Mouse (Mus musculus) hindbrain, embryonic 13.5 days (tissue): Measurements from ENCODE around the gene Aox1. TPM values are rescaled to one million over a fixed set of nuclear protein-coding genes. Genes with fewer than 3 reads are reported as not detected.

ENCODE experiments used
- ATAC-seq: fragments of 200-750 bp; cut with Nextera tagmentation; 2 replicates; pipeline ENCODE4 v1.8.0; 2017; ENCODE audit warnings: moderate TSS enrichment; ENCODE audit not compliant: low FRiP score
- H3K27ac ChIP-seq: fragments of 300-500 bp; sonication (generic); 2 replicates; pipeline ENCODE4 v1.5.1; 2015; ENCODE audit warnings: inconsistent platforms, mild to moderate bottlenecking, moderate library complexity
- H3K27me3 ChIP-seq: fragments of 300-500 bp; sonication (generic); 2 replicates; pipeline ENCODE4 v1.6.1; 2015; ENCODE audit warnings: mild to moderate bottlenecking, inconsistent platforms
- H3K36me3 ChIP-seq: fragments of 300-500 bp; sonication (generic); 2 replicates; pipeline ENCODE4 v1.6.1; 2015; ENCODE audit warnings: mild to moderate bottlenecking, inconsistent platforms
- H3K4me1 ChIP-seq: fragments of 300-500 bp; sonication (generic); replicated peaks from 2 replicates; pipeline ENCODE4 v1.6.1; 2015; ENCODE audit warnings: inconsistent platforms
- H3K4me2 ChIP-seq: fragments of 300-500 bp; sonication (generic); 2 replicates; pipeline ENCODE4 v1.6.1; 2015; ENCODE audit warnings: inconsistent platforms, mild to moderate bottlenecking, moderate library complexity
- H3K4me3 ChIP-seq: fragments of 300-500 bp; sonication (generic); 2 replicates; pipeline ENCODE4 v1.5.1; 2015; ENCODE audit warnings: mild to moderate bottlenecking, inconsistent platforms
- H3K9ac ChIP-seq: fragments of 300-500 bp; sonication (generic); 2 replicates; pipeline ENCODE4 v1.6.1; 2015; ENCODE audit warnings: mild to moderate bottlenecking, inconsistent platforms
- H3K9me3 ChIP-seq: fragments of 300-500 bp; sonication (generic); 2 replicates; pipeline ENCODE4 v1.6.1; 2016; ENCODE audit warnings: inconsistent platforms
- WGBS: fragments of 180-500 bp; shearing (Covaris S2); methylation state at CpG from one replicate; pipeline ENCODE4 v1.1.7; 2015; 5-methylcytosine and 5-hydroxymethylcytosine counted together
- polyA plus RNA-seq: library from polyadenylated mRNA; unstranded; fragments of >200 nt; fragmentation: Nextera tagmentation; extraction: Ambion mirVana; gene quantifications from 2 replicates; pipeline ENCODE4 v1.2.1, GENCODE M21; 2015

Aox1 gene
- polyA plus RNA-seq, 1 experiment from 2014 or later, result 0.29 TPM

GRCm38 (mm10) chr1:58045076-58045475 is 15.3 kb downstream of the Aox1 start:
- peaks cover 8% of the 10 kb centered on the region for H3K4me1 ChIP-seq
- H3K36me3 ChIP-seq, result no peaks in the 10 kb centered on the region
- H3K4me3 ChIP-seq, result no peak overlapping the region
- H3K4me2 ChIP-seq, result no peak overlapping the region
- ATAC-seq, result no peak
- no peak overlapping the region for H3K27ac ChIP-seq
- no peaks in the 10 kb centered on the region for H3K9me3 ChIP-seq
- H3K9ac ChIP-seq, result no peak overlapping the region
- 75% methylated on average over 3 of the region's 3 CpGs for WGBS
- H3K27me3 ChIP-seq, result no peaks in the 10 kb centered on the region

GRCm38 (mm10) chr1:58045546-58045945 is 15.8 kb downstream of the Aox1 start:
- Histone ChIP-seq H3K4me1 (peaks cover 8% of the 10 kb centered on the region), H3K27me3 (no peaks in the 10 kb centered on the region), H3K36me3 (no peaks in the 10 kb centered on the region), H3K9ac (no peak overlapping the region), H3K27ac (no peak overlapping the region), H3K4me2 (no peak overlapping the region), H3K9me3 (no peaks in the 10 kb centered on the region), H3K4me3 (no peak overlapping the region)
- ATAC-seq, result no peak
- WGBS, result 69% methylated on average over 5 of the region's 5 CpGs

GRCm38 (mm10) chr1:58046721-58047290 is 17.1 kb downstream of the Aox1 start:
- H3K27me3 ChIP-seq, result no peaks in the 10 kb centered on the region
- peak overlapping the region; percentile 70 for H3K27ac ChIP-seq
- no peak overlapping the region for H3K4me3 ChIP-seq
- H3K9ac ChIP-seq, result no peak overlapping the region
- WGBS, result 37% methylated on average over 3 of the region's 3 CpGs
- no peaks in the 10 kb centered on the region for H3K36me3 ChIP-seq
- peaks cover 8% of the 10 kb centered on the region for H3K4me1 ChIP-seq
- ATAC-seq, result peak; percentile 76
- H3K4me2 ChIP-seq, result no peak overlapping the region
- no peaks in the 10 kb centered on the region for H3K9me3 ChIP-seq

- no peak for ATAC-seq
- Histone ChIP-seq H3K4me3 (no peak overlapping the region), H3K27me3 (no peaks in the 10 kb centered on the region), H3K9me3 (no peaks in the 10 kb centered on the region), H3K36me3 (no peaks in the 10 kb centered on the region), H3K4me2 (no peak overlapping the region), H3K27ac (no peak overlapping the region), H3K9ac (no peak overlapping the region), H3K4me1 (peaks cover 8% of the 10 kb centered on the region)
- 90% methylated on average over 5 of the region's 5 CpGs for WGBS
Measured at GRCm38 (mm10) chr1:58049126-58049525, 19.4 kb downstream of the Aox1 start.

GRCm38 (mm10) chr1:58055598-58055997 is 25.9 kb downstream of the Aox1 start:
- Histone ChIP-seq H3K4me1 (peaks cover 18% of the 10 kb centered on the region), H3K4me3 (no peak overlapping the region), H3K36me3 (no peaks in the 10 kb centered on the region), H3K9me3 (no peaks in the 10 kb centered on the region), H3K4me2 (no peak overlapping the region), H3K27ac (no peak overlapping the region), H3K9ac (no peak overlapping the region), H3K27me3 (no peaks in the 10 kb centered on the region)
- no peak for ATAC-seq
- 70% methylated on average over 11 of the region's 11 CpGs for WGBS

- no peak overlapping the region for H3K4me3 ChIP-seq
- ATAC-seq, result peak; percentile 39; the same call in 1 of the 2 replicates
- no peak overlapping the region for H3K4me2 ChIP-seq
- no peaks in the 10 kb centered on the region for H3K36me3 ChIP-seq
- no peak overlapping the region for H3K9ac ChIP-seq
- H3K9me3 ChIP-seq, result no peaks in the 10 kb centered on the region
- H3K4me1 ChIP-seq, result peaks cover 18% of the 10 kb centered on the region
- no peak overlapping the region for H3K27ac ChIP-seq
- 79% methylated on average over 13 of the region's 13 CpGs for WGBS
- no peaks in the 10 kb centered on the region for H3K27me3 ChIP-seq
Measured at GRCm38 (mm10) chr1:58056074-58056807, 26.5 kb downstream of the Aox1 start.

GRCm38 (mm10) chr1:58056939-58057338 is 27.2 kb downstream of the Aox1 start:
- ATAC-seq, result no peak
- H3K36me3 ChIP-seq, result no peaks in the 10 kb centered on the region

GRCm38 (mm10) chr1:58058846-58059245 is 29.1 kb downstream of the Aox1 start:
- no peaks in the 10 kb centered on the region for H3K36me3 ChIP-seq
- H3K27ac ChIP-seq, result no peak overlapping the region
- 90% methylated on average over 4 of the region's 4 CpGs for WGBS
- H3K27me3 ChIP-seq, result no peaks in the 10 kb centered on the region
- H3K4me2 ChIP-seq, result no peak overlapping the region
- no peak overlapping the region for H3K4me3 ChIP-seq
- H3K4me1 ChIP-seq, result peaks cover 18% of the 10 kb centered on the region
- no peak overlapping the region for H3K9ac ChIP-seq
- no peaks in the 10 kb centered on the region for H3K9me3 ChIP-seq
- no peak for ATAC-seq

More at GRCm38 (mm10) chr1:58056939-58057338, 27.2 kb downstream of the Aox1 start:
- Histone ChIP-seq H3K27me3 (no peaks in the 10 kb centered on the region), H3K27ac (no peak overlapping the region), H3K9ac (no peak overlapping the region), H3K4me1 (peaks cover 18% of the 10 kb centered on the region), H3K9me3 (no peaks in the 10 kb centered on the region), H3K4me2 (no peak overlapping the region), H3K4me3 (no peak overlapping the region)
- 80% methylated on average over 11 of the region's 11 CpGs for WGBS

- ATAC-seq, result no peak
- H3K4me2 ChIP-seq, result no peak overlapping the region
- no peak overlapping the region for H3K9ac ChIP-seq
- no peaks in the 10 kb centered on the region for H3K27me3 ChIP-seq
- no peaks in the 10 kb centered on the region for H3K36me3 ChIP-seq
- no peaks in the 10 kb centered on the region for H3K4me1 ChIP-seq
- no peak overlapping the region for H3K4me3 ChIP-seq
- WGBS, result 89% methylated on average over 7 of the region's 7 CpGs
- H3K9me3 ChIP-seq, result no peaks in the 10 kb centered on the region
- H3K27ac ChIP-seq, result no peak overlapping the region
Measured at GRCm38 (mm10) chr1:58062131-58062530, 32.4 kb downstream of the Aox1 start.

- no peak overlapping the region for H3K9ac ChIP-seq
- no peaks in the 10 kb centered on the region for H3K36me3 ChIP-seq
- 91% methylated on average over 5 of the region's 5 CpGs for WGBS
- ATAC-seq, result no peak
- no peak overlapping the region for H3K4me3 ChIP-seq
- H3K27me3 ChIP-seq, result no peaks in the 10 kb centered on the region
- H3K27ac ChIP-seq, result no peak overlapping the region
- H3K9me3 ChIP-seq, result no peaks in the 10 kb centered on the region
- no peak overlapping the region for H3K4me2 ChIP-seq
- no peaks in the 10 kb centered on the region for H3K4me1 ChIP-seq
Measured at GRCm38 (mm10) chr1:58065151-58065550, 35.4 kb downstream of the Aox1 start.

GRCm38 (mm10) chr1:58065606-58066005 is 35.9 kb downstream of the Aox1 start:
- no peaks in the 10 kb centered on the region for H3K4me1 ChIP-seq
- no peak overlapping the region for H3K27ac ChIP-seq
- no peak overlapping the region for H3K4me3 ChIP-seq
- no peak overlapping the region for H3K4me2 ChIP-seq
- no peak overlapping the region for H3K9ac ChIP-seq
- H3K36me3 ChIP-seq, result no peaks in the 10 kb centered on the region
- ATAC-seq, result no peak
- 82% methylated on average over 3 of the region's 3 CpGs for WGBS
- H3K9me3 ChIP-seq, result no peaks in the 10 kb centered on the region
- H3K27me3 ChIP-seq, result no peaks in the 10 kb centered on the region

- no peak overlapping the region for H3K4me2 ChIP-seq
- H3K9me3 ChIP-seq, result no peaks in the 10 kb centered on the region
- H3K4me3 ChIP-seq, result no peak overlapping the region
- no peaks in the 10 kb centered on the region for H3K4me1 ChIP-seq
- no peaks in the 10 kb centered on the region for H3K27me3 ChIP-seq
- no peaks in the 10 kb centered on the region for H3K36me3 ChIP-seq
- ATAC-seq, result no peak
- WGBS, result 91% methylated on average over 6 of the region's 6 CpGs
- no peak overlapping the region for H3K9ac ChIP-seq
- H3K27ac ChIP-seq, result no peak overlapping the region
Measured at GRCm38 (mm10) chr1:58069181-58069580, 39.5 kb downstream of the Aox1 start.

- H3K36me3 ChIP-seq, result no peaks in the 10 kb centered on the region
- 95% methylated on average over 11 of the region's 11 CpGs for WGBS
- no peaks in the 10 kb centered on the region for H3K27me3 ChIP-seq
- no peak overlapping the region for H3K27ac ChIP-seq
- H3K4me1 ChIP-seq, result no peaks in the 10 kb centered on the region
- H3K9ac ChIP-seq, result no peak overlapping the region
- no peak overlapping the region for H3K4me2 ChIP-seq
- no peaks in the 10 kb centered on the region for H3K9me3 ChIP-seq
- no peak for ATAC-seq
- no peak overlapping the region for H3K4me3 ChIP-seq
Measured at GRCm38 (mm10) chr1:58070091-58070490, 40.4 kb downstream of the Aox1 start.
